Mouse (Mus musculus) adipose tissue, adult 10 weeks (tissue): ENCODE results near the gene Snrnp70. TPM values are rescaled to one million over a fixed set of nuclear protein-coding genes. Genes with fewer than 3 reads are reported as not detected.

Source experiments
- polyA plus RNA-seq: library from polyadenylated mRNA; stranded (reverse); fragments of 350-450 nt; fragmentation: Illumina TruSeq; extraction: RNeasy Lipid Tissue Mini Kit (QIAGEN cat#74804); gene quantifications from one replicate; pipeline ENCODE4 v1.2.3, GENCODE M21; 2014; ENCODE audit warnings: low read depth, low replicate concordance

Gene Snrnp70
- polyA plus RNA-seq, result 288 TPM

GRCm38 (mm10) chr7:45395578-45396336 lies at the start of gene Snrnp70:
TSS of gene Snrnp70 (minus strand) at chr7:45395742.

GRCm38 (mm10) chr7:45437521-45438276 lies 42.2 kb upstream of the Snrnp70 start, which contains the start of gene Ruvbl2:
TSS of gene Ruvbl2 (minus strand) at chr7:45438096.

GRCm38 (mm10) chr7:45434203-45435015 lies 38.9 kb upstream of the Snrnp70 start, which contains the start of gene Gys1:
TSS of gene Gys1 (plus strand) at chr7:45434844.

GRCm38 (mm10) chr7:45420615-45420919 lies 25.0 kb upstream of the Snrnp70 start, which contains the start of gene Lhb:
TSS of gene Lhb (plus strand) at chr7:45420820.

GRCm38 (mm10) chr7:45413113-45413863 lies 17.7 kb upstream of the Snrnp70 start, which contains the start of gene Ntf5:
TSS of gene Ntf5 (plus strand) at chr7:45413695.

GRCm38 (mm10) chr7:45405091-45406075 lies 9.8 kb upstream of the Snrnp70 start, which contains the start of gene Kcna7:
TSS of gene Kcna7 (plus strand) at chr7:45405653.

GRCm38 (mm10) chr7:45370475-45371311 lies 24.8 kb downstream of the Snrnp70 start, which contains the start of gene Lin7b:
TSS of gene Lin7b (minus strand) at chr7:45370583.

GRCm38 (mm10) chr7:45366652-45367019 lies 28.9 kb downstream of the Snrnp70 start, which contains the start of gene Ppfia3:
TSS of gene Ppfia3 (minus strand) at chr7:45367019.

GRCm38 (mm10) chr7:45335056-45335455 lies 60.5 kb downstream of the Snrnp70 start, which contains the start of gene Hrc:
TSS of gene Hrc (plus strand) at chr7:45335290.

GRCm38 (mm10) chr7:45333431-45333982 lies 62.0 kb downstream of the Snrnp70 start, which contains the start of gene Trpm4:
TSS of gene Trpm4 (minus strand) at chr7:45333780.

Other genes starting within 250 kb of the Snrnp70 start
- 44.6 TPM for gene Pih1d1, start 241.4 kb downstream of the Snrnp70 start, polyA plus RNA-seq
- 22.5 TPM for gene Aldh16a1, start 241.2 kb downstream of the Snrnp70 start, polyA plus RNA-seq
- 0.97 TPM for gene Slc17a7, start 231.8 kb downstream of the Snrnp70 start, polyA plus RNA-seq
- gene Gfy, start 216.2 kb downstream of the Snrnp70 start, polyA plus RNA-seq, result not detected
- gene Pth2, start 214.7 kb downstream of the Snrnp70 start, polyA plus RNA-seq, result not detected
- 1.5 TPM for gene Ccdc155, start 190.8 kb downstream of the Snrnp70 start, polyA plus RNA-seq
- gene Dkkl1, start 183.6 kb downstream of the Snrnp70 start, polyA plus RNA-seq, result 37.0 TPM
- gene Tead2, start 180.0 kb downstream of the Snrnp70 start, polyA plus RNA-seq, result 17.0 TPM
- gene Cd37, start 156.6 kb downstream of the Snrnp70 start, polyA plus RNA-seq, result 13.6 TPM
- gene Slc6a16, start 154.7 kb downstream of the Snrnp70 start, polyA plus RNA-seq, result 1.4 TPM
- gene Slc6a21, start 118.2 kb downstream of the Snrnp70 start, polyA plus RNA-seq, result 9.4 TPM
- 41.0 TPM for gene Trpm4, start 62.0 kb downstream of the Snrnp70 start, polyA plus RNA-seq
- 0.65 TPM for gene Hrc, start 60.5 kb downstream of the Snrnp70 start, polyA plus RNA-seq
- gene Ppfia3, start 28.7 kb downstream of the Snrnp70 start, polyA plus RNA-seq, result 3.5 TPM
- 5.1 TPM for gene Lin7b, start 25.2 kb downstream of the Snrnp70 start, polyA plus RNA-seq
- gene Kcna7, start 9.9 kb upstream of the Snrnp70 start, polyA plus RNA-seq, result not detected
- 2.6 TPM for gene Ntf5, start 18.0 kb upstream of the Snrnp70 start, polyA plus RNA-seq
- 1.4 TPM for gene Lhb, start 25.1 kb upstream of the Snrnp70 start, polyA plus RNA-seq
- 41.6 TPM for gene Gys1, start 39.1 kb upstream of the Snrnp70 start, polyA plus RNA-seq
- gene Ruvbl2, start 42.4 kb upstream of the Snrnp70 start, polyA plus RNA-seq, result 33.5 TPM
- gene Ftl1, start 64.1 kb upstream of the Snrnp70 start, polyA plus RNA-seq, result 2,850 TPM
- gene Bax, start 71.2 kb upstream of the Snrnp70 start, polyA plus RNA-seq, result 61.4 TPM
- gene Tulp2, start 86.1 kb upstream of the Snrnp70 start, polyA plus RNA-seq, result 11.4 TPM
- gene Gm45808, start 91.1 kb upstream of the Snrnp70 start, polyA plus RNA-seq, result 4.7 TPM
- gene Dhdh, start 93.1 kb upstream of the Snrnp70 start, polyA plus RNA-seq, result 23.6 TPM
- gene Nucb1, start 114.7 kb upstream of the Snrnp70 start, polyA plus RNA-seq, result 558 TPM
- 23.3 TPM for gene Ppp1r15a, start 130.5 kb upstream of the Snrnp70 start, polyA plus RNA-seq
- 12.8 TPM for gene Plekha4, start 130.6 kb upstream of the Snrnp70 start, polyA plus RNA-seq
- 1.0 TPM for gene Hsd17b14, start 159.2 kb upstream of the Snrnp70 start, polyA plus RNA-seq
- 110 TPM for gene Bcat2, start 174.4 kb upstream of the Snrnp70 start, polyA plus RNA-seq
- gene Fgf21, start 219.7 kb upstream of the Snrnp70 start, polyA plus RNA-seq, result 0.58 TPM
- gene Fut1, start 221.5 kb upstream of the Snrnp70 start, polyA plus RNA-seq, result 14.4 TPM
- 1.6 TPM for gene Izumo1, start 226.1 kb upstream of the Snrnp70 start, polyA plus RNA-seq
- gene Rasip1, start 231.7 kb upstream of the Snrnp70 start, polyA plus RNA-seq, result 11.0 TPM
- gene Mamstr, start 244.2 kb upstream of the Snrnp70 start, polyA plus RNA-seq, result 4.0 TPM